Mouse (Mus musculus) lung, embryonic 16.5 days (tissue): ENCODE measurements around the gene Slc37a1. TPM values are rescaled to one million over a fixed set of nuclear protein-coding genes. Genes with fewer than 3 reads are reported as not detected.

Experiments
- ATAC-seq: fragments of 200-750 bp; cut with Nextera tagmentation; 2 replicates; pipeline ENCODE4 v1.8.0; 2017; ENCODE audit warnings: low read depth, mild to moderate bottlenecking, moderate library complexity
- H3K27ac ChIP-seq: fragments of 300-500 bp; sonication (generic); 2 replicates; pipeline ENCODE4 v1.5.1; 2014; ENCODE audit warnings: mild to moderate bottlenecking, control low read depth, low read length
- H3K27me3 ChIP-seq: fragments of 300-500 bp; sonication (generic); 2 replicates; pipeline ENCODE4 v1.6.1; 2014; ENCODE audit warnings: low read depth, low read length, mixed read lengths; ENCODE audit not compliant: control insufficient read depth, insufficient read depth
- H3K36me3 ChIP-seq: fragments of 300-500 bp; sonication (generic); 2 replicates; pipeline ENCODE4 v1.6.1; 2014; ENCODE audit warnings: low read length; ENCODE audit not compliant: control insufficient read depth, insufficient read depth
- H3K4me1 ChIP-seq: fragments of 300-500 bp; sonication (generic); replicated peaks from 2 replicates; pipeline ENCODE4 v1.6.1; 2014; ENCODE audit warnings: low read length, mixed read lengths; ENCODE audit not compliant: control insufficient read depth, insufficient read depth
- H3K4me2 ChIP-seq: fragments of 300-500 bp; sonication (generic); 2 replicates; pipeline ENCODE4 v1.6.1; 2014; ENCODE audit warnings: low read depth, low read length, control low read depth
- H3K4me3 ChIP-seq: fragments of 300-500 bp; sonication (generic); 2 replicates; pipeline ENCODE4 v1.5.1; 2014; ENCODE audit warnings: mild to moderate bottlenecking, low read length, control low read depth
- H3K9ac ChIP-seq: fragments of 300-500 bp; sonication (generic); 2 replicates; pipeline ENCODE4 v1.6.1; 2014; ENCODE audit warnings: low read length, control low read depth
- H3K9me3 ChIP-seq: fragments of 300-500 bp; sonication (generic); 2 replicates; pipeline ENCODE4 v1.6.1; 2016; ENCODE audit warnings: low read length; ENCODE audit not compliant: control insufficient read depth
- whole genome bisulfite sequencing: fragments of 180-500 bp; shearing (Covaris S2); extraction: QIAGEN DNeasy Blood & Tissue Kit; methylation state at CpG from one replicate; pipeline ENCODE4 v1.1.7; 2014; 5-methylcytosine and 5-hydroxymethylcytosine counted together
- polyA plus RNA-seq: library from polyadenylated mRNA; unstranded; fragments of >200 nt; fragmentation: Nextera tagmentation; extraction: Ambion mirVana; gene quantifications from 2 replicates; pipeline ENCODE4 v1.2.1, GENCODE M21; 2015

The Slc37a1 gene
- polyA plus RNA-seq, 1 experiment from 2014 or later = 13.4 TPM

- Histone ChIP-seq H3K4me1 (no peaks in the 10 kb centered on the region), H3K9ac (no peak overlapping the region), H3K27ac (no peak overlapping the region), H3K36me3 (no peaks in the 10 kb centered on the region), H3K9me3 (no peaks in the 10 kb centered on the region), H3K27me3 (no peaks in the 10 kb centered on the region), H3K4me2 (no peak overlapping the region), H3K4me3 (no peak overlapping the region)
- no peak for ATAC-seq
- 82% methylated on average over 12 of the region's 12 CpGs for WGBS
Measured at GRCm38 (mm10) chr17:31257898-31258297, 28.7 kb upstream of the Slc37a1 start.

GRCm38 (mm10) chr17:31258310-31258865 lies 28.2 kb upstream of the Slc37a1 start:
- no peaks in the 10 kb centered on the region for H3K9me3 ChIP-seq
- no peaks in the 10 kb centered on the region for H3K27me3 ChIP-seq
- H3K9ac ChIP-seq = no peak overlapping the region
- H3K36me3 ChIP-seq = no peaks in the 10 kb centered on the region
- H3K27ac ChIP-seq = no peak overlapping the region
- no peak for ATAC-seq
- 81% methylated on average over 9 of the region's 9 CpGs for WGBS
- H3K4me3 ChIP-seq = no peak overlapping the region
- no peak overlapping the region for H3K4me2 ChIP-seq
- H3K4me1 ChIP-seq = no peaks in the 10 kb centered on the region

- no peak overlapping the region for H3K4me2 ChIP-seq
- no peak overlapping the region for H3K27ac ChIP-seq
- no peak overlapping the region for H3K4me3 ChIP-seq
- H3K9me3 ChIP-seq = no peaks in the 10 kb centered on the region
- no peaks in the 10 kb centered on the region for H3K27me3 ChIP-seq
- no peaks in the 10 kb centered on the region for H3K4me1 ChIP-seq
- ATAC-seq = no peak
- WGBS = 72% methylated on average over 4 of the region's 4 CpGs
- H3K36me3 ChIP-seq = no peaks in the 10 kb centered on the region
- no peak overlapping the region for H3K9ac ChIP-seq
Measured at GRCm38 (mm10) chr17:31259145-31259544, 27.4 kb upstream of the Slc37a1 start.

- Histone ChIP-seq H3K4me3 (no peak overlapping the region), H3K9ac (no peak overlapping the region), H3K27me3 (no peaks in the 10 kb centered on the region), H3K9me3 (no peaks in the 10 kb centered on the region), H3K4me1 (no peaks in the 10 kb centered on the region), H3K36me3 (no peaks in the 10 kb centered on the region), H3K27ac (no peak overlapping the region), H3K4me2 (no peak overlapping the region)
- no peak for ATAC-seq
- 66% methylated on average over 4 of the region's 4 CpGs for WGBS
Measured at GRCm38 (mm10) chr17:31259825-31260224, 26.8 kb upstream of the Slc37a1 start.

GRCm38 (mm10) chr17:31260430-31260829 lies 26.2 kb upstream of the Slc37a1 start:
- no peak overlapping the region for H3K4me3 ChIP-seq
- no peak for ATAC-seq
- H3K4me1 ChIP-seq = no peaks in the 10 kb centered on the region
- no peak overlapping the region for H3K27ac ChIP-seq
- WGBS = 78% methylated on average over 7 of the region's 7 CpGs
- no peaks in the 10 kb centered on the region for H3K27me3 ChIP-seq
- H3K4me2 ChIP-seq = no peak overlapping the region
- no peaks in the 10 kb centered on the region for H3K36me3 ChIP-seq
- H3K9me3 ChIP-seq = no peaks in the 10 kb centered on the region
- H3K9ac ChIP-seq = no peak overlapping the region

GRCm38 (mm10) chr17:31261352-31261751 lies 25.2 kb upstream of the Slc37a1 start:
- Histone ChIP-seq H3K4me3 (no peak overlapping the region), H3K4me1 (no peaks in the 10 kb centered on the region), H3K9ac (no peak overlapping the region), H3K9me3 (no peaks in the 10 kb centered on the region), H3K27me3 (no peaks in the 10 kb centered on the region), H3K4me2 (no peak overlapping the region), H3K36me3 (no peaks in the 10 kb centered on the region), H3K27ac (no peak overlapping the region)
- 80% methylated on average over 6 of the region's 6 CpGs for WGBS
- no peak for ATAC-seq

GRCm38 (mm10) chr17:31262715-31263114 lies 23.9 kb upstream of the Slc37a1 start:
- H3K9me3 ChIP-seq = no peaks in the 10 kb centered on the region
- WGBS = 51% methylated on average over 5 of the region's 5 CpGs
- no peaks in the 10 kb centered on the region for H3K36me3 ChIP-seq
- H3K4me3 ChIP-seq = no peak overlapping the region
- no peak overlapping the region for H3K4me2 ChIP-seq
- H3K9ac ChIP-seq = no peak overlapping the region
- no peaks in the 10 kb centered on the region for H3K27me3 ChIP-seq
- H3K4me1 ChIP-seq = no peaks in the 10 kb centered on the region
- no peak for ATAC-seq
- H3K27ac ChIP-seq = no peak overlapping the region

GRCm38 (mm10) chr17:31263770-31264169 lies 22.8 kb upstream of the Slc37a1 start:
- Histone ChIP-seq H3K9me3 (no peaks in the 10 kb centered on the region), H3K4me1 (no peaks in the 10 kb centered on the region), H3K4me2 (no peak overlapping the region), H3K9ac (no peak overlapping the region), H3K27me3 (no peaks in the 10 kb centered on the region), H3K4me3 (no peak overlapping the region), H3K36me3 (no peaks in the 10 kb centered on the region), H3K27ac (no peak overlapping the region)
- WGBS = 89% methylated on average over 5 of the region's 5 CpGs
- no peak for ATAC-seq

- WGBS = 50% methylated on average over 6 of the region's 6 CpGs
- Histone ChIP-seq H3K9ac (no peak overlapping the region), H3K36me3 (no peaks in the 10 kb centered on the region), H3K4me3 (no peak overlapping the region), H3K27me3 (no peaks in the 10 kb centered on the region), H3K4me1 (no peaks in the 10 kb centered on the region), H3K27ac (no peak overlapping the region), H3K9me3 (no peaks in the 10 kb centered on the region), H3K4me2 (no peak overlapping the region)
- no peak for ATAC-seq
Measured at GRCm38 (mm10) chr17:31264372-31264771, 22.2 kb upstream of the Slc37a1 start.

GRCm38 (mm10) chr17:31265171-31265572 lies 21.4 kb upstream of the Slc37a1 start:
- no peak overlapping the region for H3K4me3 ChIP-seq
- H3K27ac ChIP-seq = no peak overlapping the region
- no peaks in the 10 kb centered on the region for H3K9me3 ChIP-seq
- ATAC-seq = no peak
- no peak overlapping the region for H3K9ac ChIP-seq
- no peak overlapping the region for H3K4me2 ChIP-seq
- no peaks in the 10 kb centered on the region for H3K36me3 ChIP-seq
- WGBS = 15% methylated on average over 3 of the region's 3 CpGs
- no peaks in the 10 kb centered on the region for H3K27me3 ChIP-seq
- no peaks in the 10 kb centered on the region for H3K4me1 ChIP-seq
